Comparison of ENCODE assay signal across 8 mouse cellular contexts in the genomic region with DNA sequence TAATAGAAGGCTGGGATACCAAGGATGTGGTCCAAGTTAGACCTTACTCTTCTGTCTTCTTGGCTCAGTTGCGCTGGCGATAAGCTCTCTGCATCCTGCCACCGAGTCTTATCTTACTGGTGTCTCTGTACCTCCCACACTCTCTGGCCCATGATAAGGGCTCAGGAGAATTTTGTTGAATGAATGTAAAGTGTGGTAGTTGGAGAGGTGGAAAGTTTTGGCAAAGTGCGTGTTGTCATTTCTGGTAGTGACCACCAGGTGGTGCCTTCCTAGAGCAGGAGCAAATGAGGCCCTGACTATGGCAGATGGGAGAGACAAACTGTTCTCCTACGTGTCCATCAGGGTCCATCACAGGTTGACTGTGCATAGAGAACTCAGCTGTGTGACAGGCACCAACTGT.
A peak's percentile ranks its signal among the peaks of the same experiment; 100 is the strongest.
DNase-seq lines count a peak whose midpoint lies in the region; ATAC-seq and TF ChIP-seq lines count a peak whose summit lies in the region.
"Had no signal": no experiment of that assay in that cellular context is flagged by ENCODE, and none has a peak within 500 bp of the region (broad histone marks: within the 10 kb centered on the region; RNA-seq: fewer than 3 reads in every experiment).

No protein-coding gene starts in this region.

- H3K79me2 ChIP-seq in MEL (ENCODE audit: control insufficient read depth, insufficient read depth, low read length, poor library complexity): no peaks in the 10 kb centered on the region

- TF ChIP-seq RAD21 in MEL (IDR thresholded peaks at IDR 0.05; ENCODE audit: low read depth, low read length): peak; percentile 71

- H3K27ac ChIP-seq in MEL (ENCODE audit: control insufficient read depth, low read depth, low read length): no peak overlapping the region
- H3K27ac ChIP-seq in heart, postnatal 0 days (ENCODE audit: low read depth): no peak overlapping the region
- H3K27ac ChIP-seq in liver, embryonic 15.5 days (replicated peaks): no peak overlapping the region
- H3K27ac ChIP-seq: heart, embryonic 13.5 days had no signal

- WGBS in heart, postnatal 0 days: 34% methylated on average over 5 of the region's 5 CpGs
- 15% methylated on average over 5 of the region's 5 CpGs for WGBS in liver, embryonic 15.5 days (ENCODE audit: insufficient replicate concordance)

- TF ChIP-seq POLR2A in MEL (IDR thresholded peaks at IDR 0.05; ENCODE audit: control insufficient read depth in 1 of 2, insufficient read depth in 1 of 2, low read depth in 1 of 2, low read length in 2 of 2, poor library complexity in 1 of 2): no peak
- TF ChIP-seq POLR2A in brain, embryonic 14.5 days (IDR thresholded peaks at IDR 0.05; ENCODE audit: borderline replicate concordance, extremely low read depth, insufficient read depth, insufficient read length, poor library complexity, severe bottlenecking): no peak

- H3K4me1 ChIP-seq in MEL (ENCODE audit: control insufficient read depth in 1 of 2, insufficient read depth in 2 of 2, low read length in 2 of 2): peaks cover 5 to 11% of the 10 kb centered on the region in 2 experiments
- H3K4me1 ChIP-seq in heart, postnatal 0 days (ENCODE audit: control insufficient read depth, insufficient read depth): peaks cover 2% of the 10 kb centered on the region; the same call in 1 of the 2 replicates
- peaks cover 14% of the 10 kb centered on the region for H3K4me1 ChIP-seq in liver, embryonic 15.5 days (replicated peaks)

- TF ChIP-seq EP300 in MEL (IDR thresholded peaks at IDR 0.05; ENCODE audit: low read depth in 1 of 2, low read length in 2 of 2): peak; percentile 93 to 94
- TF ChIP-seq EP300 in heart, postnatal 0 days (IDR thresholded peaks at IDR 0.05; ENCODE audit: low read depth): no peak

- no peaks in the 10 kb centered on the region for H3K9me3 ChIP-seq in MEL (replicated peaks; ENCODE audit: insufficient read depth, low read length)
- H3K9me3 ChIP-seq in heart, postnatal 0 days (replicated peaks; ENCODE audit: control insufficient read depth, low read length): no peaks in the 10 kb centered on the region
- H3K9me3 ChIP-seq in liver, embryonic 15.5 days (replicated peaks): no peaks in the 10 kb centered on the region
- H3K9me3 ChIP-seq: heart, embryonic 13.5 days had no signal

- ATAC-seq in heart, postnatal 0 days (ENCODE audit: insufficient read depth, low read depth): no peak
- ATAC-seq in liver, embryonic 15.5 days (ENCODE audit: insufficient read depth): peak; percentile 82

- H3K9ac ChIP-seq in MEL (ENCODE audit: control insufficient read depth, low read depth, low read length, poor library complexity, severe bottlenecking): no peak overlapping the region
- H3K9ac ChIP-seq in heart, postnatal 0 days (replicated peaks; ENCODE audit: low read depth, low read length): no peak overlapping the region
- H3K9ac ChIP-seq in liver, embryonic 15.5 days: no peak overlapping the region
- H3K9ac ChIP-seq: heart, embryonic 13.5 days had no signal

- peaks cover 0 to 8% of the 10 kb centered on the region in 2 experiments; a peak in 2 of 4 replicates for H3K36me3 ChIP-seq in MEL (ENCODE audit: control insufficient read depth in 1 of 2, insufficient read depth in 2 of 2, low read length in 2 of 2)
- H3K36me3 ChIP-seq in heart, postnatal 0 days (replicated peaks; ENCODE audit: control insufficient read depth, insufficient read depth, low read length): no peaks in the 10 kb centered on the region
- no peaks in the 10 kb centered on the region for H3K36me3 ChIP-seq in liver, embryonic 15.5 days (replicated peaks)
- H3K36me3 ChIP-seq: heart, embryonic 13.5 days had no signal

- H3K4me2 ChIP-seq in heart, postnatal 0 days (ENCODE audit: low read depth, low read length): no peak overlapping the region
- no peak overlapping the region; the same call in 1 of the 2 replicates for H3K4me2 ChIP-seq in liver, embryonic 15.5 days
- H3K4me2 ChIP-seq: heart, embryonic 13.5 days had no signal

- peak; percentile 76 to 90 (median 90) for TF ChIP-seq CTCF in MEL (IDR thresholded peaks at IDR 0.05 in 2 of 3, conservative IDR thresholded peaks at IDR 0.05 in 1 of 3; ENCODE audit: control insufficient read depth in 1 of 3, insufficient read depth in 1 of 3, low read depth in 2 of 3, low read length in 3 of 3, poor library complexity in 1 of 3, severe bottlenecking in 1 of 3)
- peak; percentile 57; the same call in 1 of the 2 replicates for TF ChIP-seq CTCF in brain, embryonic 14.5 days (IDR thresholded peaks at IDR 0.05; ENCODE audit: borderline replicate concordance, extremely low read depth, insufficient read depth, insufficient read length)
- TF ChIP-seq CTCF in heart, postnatal 0 days (IDR thresholded peaks at IDR 0.05; ENCODE audit: low read depth): peak; percentile 79

- no peak overlapping the region for H3K4me3 ChIP-seq in MEL (ENCODE audit: control insufficient read depth in 1 of 2, insufficient read depth in 1 of 2, low read depth in 2 of 2, low read length in 2 of 2)
- no peak overlapping the region for H3K4me3 ChIP-seq in heart, postnatal 0 days (ENCODE audit: low read depth, low read length)
- H3K4me3 ChIP-seq in liver, embryonic 15.5 days (replicated peaks): no peak overlapping the region
- H3K4me3 ChIP-seq: heart, embryonic 13.5 days had no signal

- peak; percentile 35 for DNase-seq in layer of hippocampus, adult 11-12 months (ENCODE audit: low spot score)
- no peak for DNase-seq in layer of hippocampus, postnatal 36 days
- peak; percentile 87 for DNase-seq in MEL (ENCODE audit: low read depth, low spot score)
- peak; percentile 56 for DNase-seq in brain, embryonic 14.5 days (ENCODE audit: low read depth)
- peak; percentile 18 for DNase-seq in heart, postnatal 0 days (ENCODE audit: low spot score)
- DNase-seq in thymus, postnatal 4 days: peak; percentile 28

- peaks cover 0 to 1% of the 10 kb centered on the region in 2 experiments; a peak in 1 of 4 replicates for H3K27me3 ChIP-seq in MEL (ENCODE audit: control insufficient read depth in 1 of 2, insufficient read depth in 2 of 2, low read length in 2 of 2)
- no peaks in the 10 kb centered on the region for H3K27me3 ChIP-seq in heart, postnatal 0 days (ENCODE audit: control insufficient read depth, insufficient read depth, low read length)
- H3K27me3 ChIP-seq in liver, embryonic 15.5 days: no peaks in the 10 kb centered on the region
- H3K27me3 ChIP-seq: heart, embryonic 13.5 days had no signal

TF ChIP-seq in MEL, 35 proteins besides CTCF, POLR2A, EP300 and RAD21 (continues in another document):
- TF ChIP-seq TBP (IDR thresholded peaks at IDR 0.05; ENCODE audit: low read depth, low read length) (0 out of 2 replicates have a peak, but pooled peaks have one; percentile 19), ETS1 (IDR thresholded peaks at IDR 0.05; ENCODE audit: low read depth, low read length) (peak; percentile 70), ELF1 (IDR thresholded peaks at IDR 0.05; ENCODE audit: low read depth, low read length) (no peak), MAX (IDR thresholded peaks at IDR 0.05; ENCODE audit: low read length) (0 out of 2 replicates have a peak, but pooled peaks have one; percentile 14), ZMIZ1 (IDR thresholded peaks at IDR 0.05; ENCODE audit: low read depth, low read length) (no peak), SIN3A (IDR thresholded peaks at IDR 0.05; ENCODE audit: low read length) (peak; percentile 41; the same call in 1 of the 2 replicates), MYB (IDR thresholded peaks at IDR 0.05; ENCODE audit: low read depth, low read length) (no peak), MAZ (IDR thresholded peaks at IDR 0.05; ENCODE audit: low read depth, low read length) (no peak), NRF1 (IDR thresholded peaks at IDR 0.05; ENCODE audit: insufficient read depth, low read depth, low read length, poor library complexity, severe bottlenecking) (0 out of 2 replicates have a peak, but pooled peaks have one; percentile 25), BHLHE40 (IDR thresholded peaks at IDR 0.05; ENCODE audit: borderline replicate concordance, low read depth, low read length) (no peak), MEF2A (IDR thresholded peaks at IDR 0.05; ENCODE audit: extremely low read depth, insufficient replicate concordance, low read depth, low read length, poor library complexity, severe bottlenecking) (no peak), MYC (IDR thresholded peaks at IDR 0.05; ENCODE audit: low read depth, low read length) (peak; percentile 60; the same call in 1 of the 2 replicates), TAL1 (IDR thresholded peaks at IDR 0.05; ENCODE audit: low read length) (peak; percentile 57), CHD1 (IDR thresholded peaks at IDR 0.05; ENCODE audit: low read depth, low read length) (no peak), JUND (IDR thresholded peaks at IDR 0.05; ENCODE audit: low read depth, low read length) (no peak), ZNF384 (IDR thresholded peaks at IDR 0.05; ENCODE audit: low read depth, low read length) (no peak), SMC3 (IDR thresholded peaks at IDR 0.05; ENCODE audit: low read depth, low read length) (peak; percentile 96), HCFC1 (IDR thresholded peaks at IDR 0.05; ENCODE audit: low read depth, low read length) (no peak), GATA1 (IDR thresholded peaks at IDR 0.05; ENCODE audit: low read depth, low read length) (peak; percentile 97), TCF12 (IDR thresholded peaks at IDR 0.05; ENCODE audit: low read depth, low read length) (peak; percentile 96), ZKSCAN1 (IDR thresholded peaks at IDR 0.05; ENCODE audit: low read depth, low read length) (no peak), POLR2AphosphoS2 (IDR thresholded peaks at IDR 0.05; ENCODE audit: low read length) (no peak), USF2 (IDR thresholded peaks at IDR 0.05; ENCODE audit: borderline replicate concordance in 1 of 2, insufficient read depth in 1 of 2, low read depth in 1 of 2, low read length in 2 of 2) (no peak), CHD2 (IDR thresholded peaks at IDR 0.05; ENCODE audit: low read length) (no peak), USF1 (IDR thresholded peaks at IDR 0.05; ENCODE audit: low read depth, low read length) (no peak), KAT2A (conservative IDR thresholded peaks at IDR 0.05; ENCODE audit: low read depth, low read length) (no peak), MAFK (IDR thresholded peaks at IDR 0.05; ENCODE audit: borderline replicate concordance, low read depth, low read length) (no peak), GABPA (IDR thresholded peaks at IDR 0.05; ENCODE audit: low read depth, low read length) (no peak), MXI1 (IDR thresholded peaks at IDR 0.05; ENCODE audit: low read depth, low read length) (no peak), RCOR1 (IDR thresholded peaks at IDR 0.05; ENCODE audit: low read depth, low read length) (peak; percentile 75; the same call in 1 of the 2 replicates), POLR2AphosphoS5 (IDR thresholded peaks at IDR 0.05; ENCODE audit: borderline replicate concordance, low read depth, low read length) (no peak), ZC3H11A (IDR thresholded peaks at IDR 0.05; ENCODE audit: low read depth, low read length) (peak; percentile 72), E2F4 (IDR thresholded peaks at IDR 0.05; ENCODE audit: borderline replicate concordance, low read depth, low read length) (no peak)

Comparison
In these comparisons a context has a peak if more than half of its experiments do, and no peak if none do; other contexts are left out.
1. DNase-seq: peak in layer of hippocampus, adult 11-12 months (single experiment), MEL (single experiment), brain, embryonic 14.5 days (single experiment), heart, postnatal 0 days (single experiment) and thymus, postnatal 4 days (single experiment); none in layer of hippocampus, postnatal 36 days (0 of 2).
2. Peak in every context shown above with its lines, with median percentiles within 50 percentile points of each other: CTCF ChIP-seq.